Mouse (Mus musculus) neural tube, embryonic 15.5 days (tissue): ENCODE measurements at regions not wholly inside any gene's neighbourhood (a gene's known extent, or its start where the extent isn't known, plus 50 kb on each side); places are given as distances from the start of the nearest gene placed in this dataset.

ENCODE experiments used
- ATAC-seq: fragments of 200-750 bp; cut with Nextera tagmentation; 2 replicates; pipeline ENCODE4 v1.8.0; 2017; ENCODE audit warnings: mild to moderate bottlenecking, moderate TSS enrichment, moderate library complexity; ENCODE audit not compliant: low FRiP score
- H3K27ac ChIP-seq: fragments of 300-500 bp; sonication (generic); replicated peaks from 2 replicates; pipeline ENCODE4 v1.5.1; 2015; ENCODE audit warnings: mild to moderate bottlenecking, inconsistent platforms
- H3K27me3 ChIP-seq: fragments of 300-500 bp; sonication (generic); replicated peaks from 2 replicates; pipeline ENCODE4 v1.6.1; 2015; ENCODE audit warnings: inconsistent platforms
- H3K36me3 ChIP-seq: fragments of 300-500 bp; sonication (generic); 2 replicates; pipeline ENCODE4 v1.6.1; 2015; ENCODE audit warnings: inconsistent platforms
- H3K4me1 ChIP-seq: fragments of 300-500 bp; sonication (generic); 2 replicates; pipeline ENCODE4 v1.6.1; 2015; ENCODE audit warnings: inconsistent platforms
- H3K4me2 ChIP-seq: fragments of 300-500 bp; sonication (generic); 2 replicates; pipeline ENCODE4 v1.6.1; 2015; ENCODE audit warnings: inconsistent platforms, mild to moderate bottlenecking, moderate library complexity
- H3K4me3 ChIP-seq: fragments of 300-500 bp; sonication (generic); replicated peaks from 2 replicates; pipeline ENCODE4 v1.5.1; 2015; ENCODE audit warnings: mild to moderate bottlenecking, inconsistent platforms
- H3K9ac ChIP-seq: fragments of 300-500 bp; sonication (generic); replicated peaks from 2 replicates; pipeline ENCODE4 v1.6.1; 2015; ENCODE audit warnings: mild to moderate bottlenecking, inconsistent platforms
- H3K9me3 ChIP-seq: fragments of 300-500 bp; sonication (generic); replicated peaks from 2 replicates; pipeline ENCODE4 v1.6.1; 2016; ENCODE audit warnings: inconsistent platforms
- WGBS: fragments of 180-500 bp; shearing (Covaris S2); methylation state at CpG from one replicate; pipeline ENCODE4 v1.1.7; 2015; ENCODE audit warnings: mixed read lengths; 5-methylcytosine and 5-hydroxymethylcytosine counted together

DNA sequence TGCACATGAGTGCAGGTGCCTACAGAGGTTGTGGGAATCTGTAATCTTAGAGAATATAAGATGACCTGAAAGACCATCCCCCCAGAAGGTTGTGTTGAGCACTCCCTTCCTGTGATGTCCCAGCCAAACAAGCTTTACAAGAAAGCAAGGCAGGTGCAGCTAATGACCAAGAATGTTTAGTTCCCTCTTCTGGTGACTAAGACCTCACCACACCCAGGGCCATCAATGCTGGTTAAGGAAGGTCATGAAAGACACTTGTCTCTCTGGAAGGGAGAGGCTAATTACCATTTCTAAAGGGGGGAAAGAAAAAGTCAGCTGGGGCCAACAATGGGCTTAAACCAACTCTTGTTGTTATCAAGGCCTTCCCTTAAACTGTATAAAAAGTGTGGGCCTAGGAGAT, 302.9 kb downstream of the 1810013L24Rik start:
- Histone ChIP-seq H3K27ac (no peak overlapping the region), H3K4me3 (no peak overlapping the region), H3K9ac (no peak overlapping the region), H3K27me3 (no peaks in the 10 kb centered on the region), H3K36me3 (no peaks in the 10 kb centered on the region), H3K4me1 (no peaks in the 10 kb centered on the region), H3K9me3 (no peaks in the 10 kb centered on the region), H3K4me2 (no peak overlapping the region)
- ATAC-seq = no peak

DNA sequence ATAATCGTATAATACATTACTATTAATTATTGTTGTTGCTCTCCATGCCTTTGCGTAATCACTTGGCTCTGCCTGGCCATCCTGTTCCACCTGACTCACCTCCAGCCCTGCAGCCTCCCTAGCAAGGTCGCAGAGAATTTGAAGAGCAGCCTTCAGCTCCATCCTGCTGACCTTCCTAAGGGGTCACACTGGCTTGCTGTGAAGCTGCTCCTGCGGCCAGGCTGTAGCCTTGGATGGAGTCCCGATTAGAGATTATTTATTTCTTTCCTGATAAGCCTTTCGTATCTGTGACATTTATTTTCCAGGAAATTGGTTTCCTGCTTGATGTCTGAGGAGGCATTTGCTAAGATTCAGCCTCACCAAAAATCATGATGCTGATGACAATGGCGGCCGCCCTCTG, 305.5 kb downstream of the 1810013L24Rik start:
- Histone ChIP-seq H3K27me3 (no peaks in the 10 kb centered on the region), H3K36me3 (no peaks in the 10 kb centered on the region), H3K9me3 (no peaks in the 10 kb centered on the region), H3K4me3 (no peak overlapping the region), H3K4me1 (no peaks in the 10 kb centered on the region), H3K9ac (no peak overlapping the region), H3K27ac (no peak overlapping the region), H3K4me2 (no peak overlapping the region)
- no peak for ATAC-seq
- 85% methylated on average over 8 of the region's 8 CpGs for WGBS

DNA sequence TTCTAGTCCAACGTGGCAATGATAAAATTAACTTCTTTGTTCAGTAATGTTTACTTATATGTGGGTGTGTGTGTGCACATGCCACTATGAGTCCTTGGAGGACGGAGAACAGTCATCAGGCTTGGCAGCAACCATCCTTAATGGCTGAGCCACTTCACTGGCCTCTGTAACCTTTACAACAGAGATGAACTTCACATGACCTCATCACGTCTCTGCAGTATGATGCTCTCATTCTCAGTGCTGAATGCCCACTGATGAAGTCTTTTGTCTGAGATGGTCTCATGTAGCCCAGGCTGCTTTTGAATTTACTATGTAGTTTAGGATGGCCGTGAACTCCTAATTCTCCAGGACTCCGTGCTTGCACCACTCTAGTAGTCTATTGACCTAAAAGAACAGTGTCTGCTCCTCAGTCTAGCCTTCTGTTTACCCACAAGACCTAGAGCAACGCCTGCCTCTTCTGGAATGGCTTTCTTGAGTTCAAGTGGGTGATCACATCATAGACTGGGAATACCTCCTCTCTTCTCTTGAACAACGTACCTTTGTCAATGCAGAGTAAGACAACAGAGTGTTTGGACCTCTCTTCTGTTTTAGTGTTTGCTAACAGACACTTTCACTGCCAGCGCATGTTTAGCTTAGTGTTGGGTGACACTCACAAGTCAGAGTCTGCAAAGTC, 308.8 kb downstream of the 1810013L24Rik start:
- ATAC-seq = no peak
- H3K9ac ChIP-seq = no peak overlapping the region
- H3K27ac ChIP-seq = no peak overlapping the region
- no peaks in the 10 kb centered on the region for H3K9me3 ChIP-seq
- no peak overlapping the region for H3K4me3 ChIP-seq
- no peaks in the 10 kb centered on the region for H3K27me3 ChIP-seq
- H3K36me3 ChIP-seq = no peaks in the 10 kb centered on the region
- H3K4me1 ChIP-seq = no peaks in the 10 kb centered on the region
- no peak overlapping the region for H3K4me2 ChIP-seq
- 56% methylated on average over 8 of the region's 8 CpGs for WGBS

DNA sequence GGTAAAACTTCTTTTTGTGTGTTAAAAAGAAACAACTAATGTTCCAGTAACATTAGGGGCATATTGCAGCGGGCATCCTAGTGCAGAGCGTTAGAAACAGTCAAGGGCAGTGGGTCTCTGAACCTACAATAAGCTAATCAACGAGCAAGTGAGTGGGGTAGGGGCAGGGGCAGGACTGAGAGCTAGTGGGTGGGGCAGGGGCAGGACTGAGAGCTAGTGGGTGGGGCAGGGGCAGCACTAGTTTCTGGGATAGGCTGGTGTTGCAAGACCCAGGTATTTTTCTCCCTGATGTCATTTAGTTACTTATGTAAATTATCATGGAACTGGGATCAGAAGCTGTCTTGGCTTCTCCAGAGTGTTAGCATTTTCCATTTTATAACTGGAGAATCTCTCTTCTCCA, 309.5 kb downstream of the 1810013L24Rik start:
- H3K27ac ChIP-seq = no peak overlapping the region
- WGBS = 83% methylated on average over 3 of the region's 3 CpGs
- no peak overlapping the region for H3K4me2 ChIP-seq

DNA sequence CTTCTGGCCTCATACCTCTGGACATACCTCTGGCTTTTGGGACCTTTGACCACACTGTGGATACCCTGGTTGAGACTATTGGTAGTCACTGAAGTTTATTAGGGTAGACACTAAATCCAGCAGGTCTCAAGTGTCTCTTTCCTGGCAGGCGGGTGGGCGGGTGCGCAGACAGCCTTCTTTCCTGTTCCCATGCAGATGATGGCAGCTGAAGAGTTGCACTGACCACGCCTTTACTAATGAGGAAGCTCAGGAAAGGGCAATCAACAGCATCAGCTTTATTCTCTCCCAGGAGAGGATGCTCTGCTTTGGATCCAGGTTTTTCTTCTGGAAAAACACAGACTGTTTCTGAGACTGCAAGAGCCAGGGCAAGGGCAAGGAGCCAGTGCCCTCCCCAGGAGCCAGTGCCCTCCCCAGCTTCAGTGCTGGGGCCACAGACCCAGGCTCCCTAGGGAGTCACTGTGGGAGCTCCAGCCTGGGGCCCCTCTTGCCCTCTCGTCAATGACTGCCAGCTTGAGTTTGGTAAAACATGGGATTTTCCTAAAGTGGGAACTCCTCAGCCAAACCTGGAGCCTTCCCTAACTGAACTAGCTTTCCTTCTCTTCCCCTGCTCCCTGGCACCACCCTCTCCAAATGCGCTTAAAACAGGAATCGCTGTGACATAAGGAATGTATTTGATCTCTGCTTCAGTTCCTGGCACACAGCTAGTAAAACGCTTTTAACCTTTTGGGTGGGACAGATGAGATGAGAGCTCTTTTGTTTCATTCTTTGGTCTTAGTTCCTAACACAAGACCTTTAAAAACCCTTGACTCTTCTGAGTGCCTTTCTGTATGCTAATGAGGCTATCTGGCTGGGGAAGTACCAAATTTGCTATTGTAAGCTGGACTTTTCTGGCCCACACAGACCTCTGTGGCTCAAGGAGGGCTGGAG, 319.6 kb downstream of the 1810013L24Rik start:
- Histone ChIP-seq H3K4me3 (no peak overlapping the region), H3K9me3 (no peaks in the 10 kb centered on the region), H3K27me3 (no peaks in the 10 kb centered on the region), H3K36me3 (no peaks in the 10 kb centered on the region), H3K27ac (no peak overlapping the region), H3K4me2 (no peak overlapping the region), H3K9ac (no peak overlapping the region), H3K4me1 (no peaks in the 10 kb centered on the region)
- ATAC-seq = no peak
- WGBS = 39% methylated on average over 8 of the region's 8 CpGs

More for the DNA sequence above, 309.5 kb downstream of the 1810013L24Rik start:
- no peaks in the 10 kb centered on the region for H3K9me3 ChIP-seq
- H3K4me1 ChIP-seq = no peaks in the 10 kb centered on the region
- H3K27me3 ChIP-seq = no peaks in the 10 kb centered on the region
- H3K4me3 ChIP-seq = no peak overlapping the region
- ATAC-seq = no peak
- H3K36me3 ChIP-seq = no peaks in the 10 kb centered on the region
- no peak overlapping the region for H3K9ac ChIP-seq

DNA sequence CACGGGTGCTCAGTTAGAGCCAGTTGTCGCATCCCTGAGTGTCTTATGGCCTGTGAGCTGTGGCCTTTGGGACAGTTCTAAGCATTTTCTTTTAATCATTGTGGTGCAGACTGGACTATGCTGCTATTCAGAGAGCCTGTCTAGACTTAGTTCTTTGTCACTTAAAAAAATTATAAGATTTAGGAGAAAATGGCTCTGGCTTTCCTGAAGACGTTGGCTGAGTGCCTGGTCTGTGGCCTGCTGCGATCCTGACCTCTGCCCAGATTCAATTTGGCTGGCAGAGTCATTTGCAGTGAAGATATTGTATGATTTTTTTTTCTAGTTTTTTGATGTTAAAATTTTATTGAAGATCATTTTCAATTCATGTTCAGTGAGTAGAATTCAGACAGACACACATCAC, 322.0 kb downstream of the 1810013L24Rik start:
- ATAC-seq = no peak
- Histone ChIP-seq H3K4me1 (no peaks in the 10 kb centered on the region), H3K9me3 (no peaks in the 10 kb centered on the region), H3K27ac (no peak overlapping the region), H3K4me2 (no peak overlapping the region), H3K36me3 (no peaks in the 10 kb centered on the region), H3K4me3 (no peak overlapping the region), H3K27me3 (no peaks in the 10 kb centered on the region), H3K9ac (no peak overlapping the region)
- WGBS = 77% methylated on average over 4 of the region's 4 CpGs

DNA sequence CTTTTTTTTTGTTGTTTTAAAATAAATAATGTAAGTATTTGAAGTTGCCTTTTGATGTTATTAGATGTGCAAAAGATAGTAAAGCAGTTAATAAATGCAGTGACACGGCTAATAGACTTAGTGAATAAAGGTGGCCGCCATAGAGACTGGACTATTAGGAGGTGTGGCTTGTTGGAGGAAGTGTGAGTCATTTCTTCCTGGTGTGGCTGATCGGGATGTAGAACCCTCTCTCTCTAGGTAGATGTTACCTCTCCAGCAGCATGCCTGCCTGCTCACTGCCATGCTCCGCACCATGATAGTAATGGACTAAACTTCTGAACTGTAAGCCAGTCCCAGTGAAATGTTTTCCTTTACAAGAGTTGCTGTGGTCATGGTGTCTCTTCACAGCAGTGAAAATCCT, 323.6 kb downstream of the 1810013L24Rik start:
- Histone ChIP-seq H3K4me3 (no peak overlapping the region), H3K27me3 (no peaks in the 10 kb centered on the region), H3K27ac (no peak overlapping the region), H3K9ac (no peak overlapping the region), H3K4me2 (no peak overlapping the region), H3K4me1 (no peaks in the 10 kb centered on the region), H3K9me3 (no peaks in the 10 kb centered on the region), H3K36me3 (no peaks in the 10 kb centered on the region)
- WGBS = 89% methylated on average over 4 of the region's 4 CpGs
- no peak for ATAC-seq

DNA sequence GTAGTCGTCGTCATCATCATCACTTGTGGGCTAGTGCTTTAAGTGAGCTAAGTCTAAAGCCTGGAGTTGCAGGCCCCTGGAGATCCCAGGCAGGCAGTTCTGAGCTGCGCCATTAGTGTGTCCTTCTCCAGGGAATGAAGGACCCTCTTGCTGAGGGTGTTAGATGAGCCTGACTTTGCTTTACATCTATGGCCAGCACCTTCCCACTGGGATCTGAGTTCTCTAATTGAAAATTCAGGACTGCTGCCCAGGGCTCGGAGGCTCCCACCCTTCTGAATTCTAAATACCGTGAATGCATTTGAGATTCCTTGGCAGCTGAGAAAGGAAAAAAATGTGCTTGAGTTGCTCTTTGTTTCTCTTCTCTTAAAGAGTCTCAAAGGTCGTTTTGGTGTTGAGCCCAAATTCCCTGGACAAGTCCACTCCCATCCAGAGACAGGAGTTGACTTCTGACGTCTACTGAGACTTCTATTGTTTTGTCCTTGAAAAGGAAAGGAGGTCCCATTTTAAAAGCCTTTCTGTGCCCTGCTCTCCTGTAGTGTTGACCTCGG, 335.9 kb downstream of the 1810013L24Rik start:
- no peak for ATAC-seq
- WGBS = 55% methylated on average over 8 of the region's 8 CpGs
- H3K36me3 ChIP-seq = no peaks in the 10 kb centered on the region
- H3K9ac ChIP-seq = no peak overlapping the region
- no peak overlapping the region for H3K4me3 ChIP-seq
- H3K9me3 ChIP-seq = no peaks in the 10 kb centered on the region
- H3K27me3 ChIP-seq = no peaks in the 10 kb centered on the region
- H3K4me1 ChIP-seq = peaks cover 3% of the 10 kb centered on the region
- no peak overlapping the region; the same call in 1 of the 2 replicates for H3K27ac ChIP-seq
- H3K4me2 ChIP-seq = no peak overlapping the region

DNA sequence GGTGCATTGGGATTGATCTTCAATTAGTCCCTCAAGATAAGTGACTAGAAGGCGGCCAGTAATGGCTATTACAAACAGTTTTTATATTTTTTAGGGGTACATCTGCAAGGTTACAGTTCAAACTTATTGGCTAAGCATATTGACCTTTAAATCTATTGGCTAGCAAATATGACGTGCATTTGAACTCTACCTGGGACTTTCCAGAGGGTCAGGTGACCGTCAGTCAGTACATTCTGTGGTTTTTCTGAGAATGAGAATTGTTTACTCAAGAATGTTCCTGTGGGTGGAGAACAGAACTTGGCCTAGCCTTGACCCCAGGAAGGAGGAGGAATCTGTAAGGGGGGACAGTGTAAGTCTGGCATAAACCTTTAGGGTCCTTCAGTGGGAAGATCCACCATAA, 346.5 kb downstream of the 1810013L24Rik start:
- Histone ChIP-seq H3K27ac (no peak overlapping the region), H3K4me1 (no peaks in the 10 kb centered on the region), H3K9ac (no peak overlapping the region), H3K9me3 (no peaks in the 10 kb centered on the region), H3K4me3 (no peak overlapping the region), H3K27me3 (no peaks in the 10 kb centered on the region), H3K4me2 (no peak overlapping the region), H3K36me3 (no peaks in the 10 kb centered on the region)
- no peak for ATAC-seq
- 88% methylated on average over 3 of the region's 3 CpGs for WGBS

DNA sequence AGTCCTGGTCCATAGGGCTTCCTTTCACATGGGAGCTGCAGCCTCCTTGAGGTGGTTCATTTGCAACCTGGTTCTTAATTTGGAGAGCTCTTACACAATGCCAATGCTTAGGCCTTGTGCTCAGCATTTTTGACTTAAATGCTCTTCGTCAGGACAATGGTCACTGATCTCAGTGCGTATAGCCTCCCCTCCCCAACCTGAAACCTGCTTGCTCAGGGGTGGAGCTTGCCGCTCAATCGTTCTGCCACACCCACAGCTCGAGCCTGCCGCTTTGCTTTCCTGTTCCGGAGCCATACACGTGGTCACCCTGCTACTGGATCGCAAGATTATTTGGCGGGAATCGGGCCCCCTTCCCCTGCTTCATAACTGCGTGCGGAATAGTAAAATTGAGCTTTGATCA, 365.9 kb downstream of the 1810013L24Rik start:
- H3K27ac ChIP-seq = no peak overlapping the region
- no peaks in the 10 kb centered on the region for H3K9me3 ChIP-seq
- H3K27me3 ChIP-seq = no peaks in the 10 kb centered on the region
- no peak for ATAC-seq
- WGBS = 54% methylated on average over 13 of the region's 13 CpGs
- H3K4me3 ChIP-seq = no peak overlapping the region
- no peak overlapping the region for H3K9ac ChIP-seq
- H3K4me2 ChIP-seq = no peak overlapping the region
- H3K36me3 ChIP-seq = no peaks in the 10 kb centered on the region
- H3K4me1 ChIP-seq = no peaks in the 10 kb centered on the region

DNA sequence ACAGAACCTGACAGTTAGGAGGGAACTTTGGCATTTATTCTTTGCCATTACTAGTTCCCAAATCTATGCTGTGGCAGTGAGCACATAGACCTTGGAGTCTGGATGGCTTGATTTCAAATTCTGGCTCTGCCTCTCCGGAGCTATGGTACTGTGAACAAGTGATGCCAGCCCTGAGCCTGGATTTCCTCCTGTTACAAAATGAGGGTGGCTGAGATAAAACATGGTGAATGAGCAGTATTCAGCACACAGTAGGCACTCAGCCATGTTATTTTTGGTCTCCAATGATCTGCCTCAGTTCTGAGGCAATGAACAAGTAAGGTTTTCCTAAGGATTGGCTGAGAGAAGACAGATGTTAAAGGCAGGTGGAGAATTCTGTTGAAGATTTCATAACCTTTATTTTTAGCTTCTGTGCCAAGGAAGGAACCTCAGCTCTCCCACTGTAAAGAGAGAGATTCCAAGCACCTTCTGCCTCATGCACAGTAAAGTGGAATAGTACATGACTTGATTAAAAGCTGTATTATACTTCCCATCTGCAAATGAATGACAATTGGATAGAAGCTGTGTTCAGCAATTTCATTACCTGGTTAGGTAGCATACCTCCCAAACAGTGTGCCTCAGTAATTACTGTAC, 369.1 kb downstream of the 1810013L24Rik start:
- Histone ChIP-seq H3K27me3 (no peaks in the 10 kb centered on the region), H3K4me3 (no peak overlapping the region), H3K27ac (no peak overlapping the region), H3K4me2 (no peak overlapping the region), H3K4me1 (no peaks in the 10 kb centered on the region), H3K9me3 (no peaks in the 10 kb centered on the region), H3K9ac (no peak overlapping the region), H3K36me3 (no peaks in the 10 kb centered on the region)
- ATAC-seq = no peak
- 89% methylated on average over 1 of the region's 1 CpGs for WGBS
